8 mouse cellular contexts compared by ENCODE assay signal in genomic region chr17:21473362-21474190, GRCm38 (mm10). TPM values are rescaled to one million over a fixed set of nuclear protein-coding genes. Genes with fewer than 3 reads are reported as not detected.
DNase-seq lines count a peak whose midpoint lies in the region; ATAC-seq lines count a peak whose summit lies in the region.

No protein-coding gene starts in this region.

- H3K27ac ChIP-seq in kidney, embryonic 15.5 days, result peak overlapping the region; percentile 89

- peak; percentile 98 for ATAC-seq in kidney, embryonic 15.5 days (replicated peaks; ENCODE audit: low FRiP score)
- ATAC-seq in megakaryocyte, adult 5-6 weeks (ENCODE audit: poor library complexity, severe bottlenecking), result 0 out of 2 replicates have a peak, but pooled peaks have one; percentile 27

- H3K4me1 ChIP-seq in kidney, embryonic 15.5 days, result peaks cover 20% of the 10 kb centered on the region

- peak overlapping the region; percentile 48 for H3K4me2 ChIP-seq in kidney, embryonic 15.5 days

- H3K9me3 ChIP-seq in kidney, embryonic 15.5 days (replicated peaks), result no peaks in the 10 kb centered on the region

- WGBS in kidney, embryonic 15.5 days, result 14% methylated on average over 14 of the region's 14 CpGs

- H3K27me3 ChIP-seq in kidney, embryonic 15.5 days, result no peaks in the 10 kb centered on the region

- no peak overlapping the region for H3K9ac ChIP-seq in kidney, embryonic 15.5 days

- H3K4me3 ChIP-seq in kidney, embryonic 15.5 days (replicated peaks), result peak overlapping the region; percentile 7; the same call in 1 of the 2 replicates

- no peaks in the 10 kb centered on the region for H3K36me3 ChIP-seq in kidney, embryonic 15.5 days

- peak; percentile 24 for DNase-seq in ovary, adult 18-20 months (ENCODE audit: low spot score)
- DNase-seq in ovary, postnatal 14 days (ENCODE audit: low spot score), result no peak
- peak; percentile 69 for DNase-seq in embryo, embryonic 10 days (ENCODE audit: low spot score)
- no peak for DNase-seq in layer of hippocampus, postnatal 25 days (ENCODE audit: extremely low spot score in 1 of 2, low spot score in 1 of 2)
- DNase-seq in right cerebral cortex, adult 2 months (ENCODE audit: low spot score in 2 of 2), result no peak
- no peak for DNase-seq in right cerebral cortex, adult 18-20 months

RNA-seq across cellular contexts. Expression of gene Zfp53, which starts 15.2 kb away (rescaled TPM):
- 11.2 and 12.7 TPM in 2 replicates for polyA plus RNA-seq in kidney, embryonic 15.5 days (2015; fragmentation: Nextera tagmentation; extraction: Ambion mirVana)
- total RNA-seq in megakaryocyte, adult 5-6 weeks (2015), result 23.9 and 25.5 TPM in 2 replicates
- total RNA-seq in megakaryocyte, adult 5-6 weeks (2017), result 13.7 and 16.0 TPM in 2 replicates
- total RNA-seq in layer of hippocampus, postnatal 25 days (2021), result 1 to 10 TPM; 4.2 TPM

RNA-seq across cellular contexts. Expression of gene Zfp51, which starts 23.4 kb away (rescaled TPM):
- polyA plus RNA-seq in kidney, embryonic 15.5 days (2015; fragmentation: Nextera tagmentation; extraction: Ambion mirVana), result 16.5 and 17.8 TPM in 2 replicates
- total RNA-seq in megakaryocyte, adult 5-6 weeks (2015), result 16.3 and 19.6 TPM in 2 replicates
- total RNA-seq in megakaryocyte, adult 5-6 weeks (2017), result 12.4 and 12.5 TPM in 2 replicates
- total RNA-seq in layer of hippocampus, postnatal 25 days (2021), result 1 to 10 TPM; 3.5 to 3.9 TPM

RNA-seq across cellular contexts. Expression of gene Zfp54, which starts 50.5 kb away (rescaled TPM):
- polyA plus RNA-seq in kidney, embryonic 15.5 days (2015; fragmentation: Nextera tagmentation; extraction: Ambion mirVana), result 5.0 and 5.6 TPM in 2 replicates
- total RNA-seq in megakaryocyte, adult 5-6 weeks (2015), result 4.1 and 7.1 TPM in 2 replicates
- 10.1 and 10.4 TPM in 2 replicates for total RNA-seq in megakaryocyte, adult 5-6 weeks (2017)
- under 1 TPM; 0.62 to 0.77 TPM for total RNA-seq in layer of hippocampus, postnatal 25 days (2021)

Comparison
In these comparisons a context has a peak if more than half of its experiments do, and no peak if none do; other contexts are left out.
1. DNase-seq: peak in ovary, adult 18-20 months (single experiment) and embryo, embryonic 10 days (single experiment); none in ovary, postnatal 14 days (single experiment), layer of hippocampus, postnatal 25 days (0 of 2), right cerebral cortex, adult 2 months (0 of 2) and right cerebral cortex, adult 18-20 months (single experiment).